Comparison of ENCODE assay signal across 12 mouse cellular contexts in genomic region chr3:86789752-86790151, GRCm38 (mm10).
DNase-seq lines count a peak whose midpoint lies in the region; ATAC-seq and TF ChIP-seq lines count a peak whose summit lies in the region.
"Had no signal": no experiment of that assay in that cellular context is flagged by ENCODE, and none has a peak within 500 bp of the region (broad histone marks: within the 10 kb centered on the region; RNA-seq: fewer than 3 reads in every experiment).

No protein-coding gene starts in this region.

- TF ChIP-seq CTCF in layer of hippocampus, adult 2 months (conservative IDR thresholded peaks at IDR 0.05): no peak

- no peaks in the 10 kb centered on the region for H3K27me3 ChIP-seq in forebrain, embryonic 10.5 days (ENCODE audit: poor library complexity, severe bottlenecking)
- H3K27me3 ChIP-seq in forebrain, embryonic 15.5 days: no peaks in the 10 kb centered on the region
- H3K27me3 ChIP-seq in neural tube, embryonic 15.5 days (replicated peaks): no peaks in the 10 kb centered on the region
- H3K27me3 ChIP-seq: heart, embryonic 15.5 days; liver, embryonic 15.5 days had no signal

- no peak for ATAC-seq in forebrain, embryonic 15.5 days (replicated peaks)
- ATAC-seq in neural tube, embryonic 15.5 days (ENCODE audit: low FRiP score): no peak
- ATAC-seq: intestine, embryonic 16.5 days had no signal

- peaks cover 41% of the 10 kb centered on the region for H3K4me1 ChIP-seq in forebrain, embryonic 10.5 days
- H3K4me1 ChIP-seq in forebrain, embryonic 15.5 days: peaks cover 45% of the 10 kb centered on the region
- H3K4me1 ChIP-seq in neural tube, embryonic 15.5 days: peaks cover 36% of the 10 kb centered on the region
- H3K4me1 ChIP-seq: liver, embryonic 15.5 days had no signal

- no peak overlapping the region for H3K9ac ChIP-seq in forebrain, embryonic 15.5 days (replicated peaks)
- H3K9ac ChIP-seq in neural tube, embryonic 15.5 days (replicated peaks): no peak overlapping the region
- H3K9ac ChIP-seq: heart, embryonic 15.5 days; liver, embryonic 15.5 days had no signal

- no peak for DNase-seq in forebrain, embryonic 10.5 days (ENCODE audit: extremely low spot score, low spot score)
- no peak for DNase-seq in layer of hippocampus, adult 2 months (ENCODE audit: low spot score in 2 of 2)
- DNase-seq in layer of hippocampus, adult 18-20 months (ENCODE audit: low spot score in 2 of 2): no peak
- peak; percentile 11 for DNase-seq in retina, embryonic 14.5 days (ENCODE audit: low spot score)
- no peak for DNase-seq in retina, postnatal 1 day
- no peak for DNase-seq in embryo, embryonic 9.5 days (ENCODE audit: extremely low spot score)
- DNase-seq: embryo, embryonic 11 days had no signal

- H3K4me3 ChIP-seq in forebrain, embryonic 10.5 days: no peak overlapping the region
- H3K4me3 ChIP-seq in forebrain, embryonic 15.5 days: no peak overlapping the region
- H3K4me3 ChIP-seq in layer of hippocampus, adult 2 months: no peak overlapping the region
- no peak overlapping the region for H3K4me3 ChIP-seq in neural tube, embryonic 15.5 days (replicated peaks)
- H3K4me3 ChIP-seq: heart, embryonic 15.5 days; liver, embryonic 15.5 days had no signal

- H3K9me3 ChIP-seq in forebrain, embryonic 10.5 days: no peaks in the 10 kb centered on the region
- H3K9me3 ChIP-seq in forebrain, embryonic 15.5 days: no peaks in the 10 kb centered on the region
- no peaks in the 10 kb centered on the region for H3K9me3 ChIP-seq in neural tube, embryonic 15.5 days (replicated peaks)
- H3K9me3 ChIP-seq: heart, embryonic 15.5 days; liver, embryonic 15.5 days had no signal

- WGBS in forebrain, embryonic 10.5 days: 93% methylated on average over 5 of the region's 5 CpGs
- 85% methylated on average over 5 of the region's 5 CpGs for WGBS in forebrain, embryonic 15.5 days
- 97% methylated on average over 5 of the region's 5 CpGs for WGBS in neural tube, embryonic 15.5 days

- no peak overlapping the region for H3K4me2 ChIP-seq in forebrain, embryonic 15.5 days (replicated peaks)
- H3K4me2 ChIP-seq in neural tube, embryonic 15.5 days: no peak overlapping the region
- H3K4me2 ChIP-seq: liver, embryonic 15.5 days had no signal

- peaks cover 47% of the 10 kb centered on the region for H3K36me3 ChIP-seq in forebrain, embryonic 10.5 days (replicated peaks)
- H3K36me3 ChIP-seq in forebrain, embryonic 15.5 days: peaks cover 39% of the 10 kb centered on the region
- peaks cover 56% of the 10 kb centered on the region for H3K36me3 ChIP-seq in neural tube, embryonic 15.5 days
- H3K36me3 ChIP-seq: heart, embryonic 15.5 days had no signal

- H3K27ac ChIP-seq in forebrain, embryonic 10.5 days: peak overlapping the region; percentile 48; the same call in 1 of the 2 replicates
- no peak overlapping the region; the same call in 1 of the 2 replicates for H3K27ac ChIP-seq in forebrain, embryonic 15.5 days (replicated peaks)
- peak overlapping the region; percentile 57 for H3K27ac ChIP-seq in layer of hippocampus, adult 2 months
- 0 out of 2 replicates have a peak overlapping the region, but pooled peaks have one; percentile 37 for H3K27ac ChIP-seq in neural tube, embryonic 15.5 days (replicated peaks)
- H3K27ac ChIP-seq: liver, embryonic 15.5 days had no signal
